Mouse (Mus musculus): ENCODE data around the gene Samt3. TPM values are rescaled to one million over a fixed set of nuclear protein-coding genes. Genes with fewer than 3 reads are reported as not detected.

Gene Samt3
- polyA plus RNA-seq (2015; fragmentation: Nextera tagmentation; extraction: Ambion mirVana): not detected in 2 replicates

- no peak within 1 kb of the TSS for H3K27ac ChIP-seq (ENCODE audit: low read depth, low read length)
- H3K27me3 ChIP-seq (replicated peaks; ENCODE audit: control insufficient read depth, insufficient read depth, low read length): no peaks in the 10 kb centered on the region
- H3K4me2 ChIP-seq (ENCODE audit: low read length): no peak within 1 kb of the TSS
- H3K9me3 ChIP-seq (ENCODE audit: control insufficient read depth, low read length): no peaks in the 10 kb centered on the region
- H3K4me3 ChIP-seq (ENCODE audit: low read length): no peak within 1 kb of the TSS
- no peak within 1 kb of the TSS for H3K9ac ChIP-seq (ENCODE audit: low read depth, low read length)
- H3K36me3 ChIP-seq (ENCODE audit: control insufficient read depth, insufficient read depth, low read length): no peaks in the 10 kb centered on the region
- H3K4me1 ChIP-seq (ENCODE audit: control insufficient read depth, insufficient read depth, low read depth, low read length): no peaks in the 10 kb centered on the region
- no peak for ATAC-seq
Observed at GRCm38 (mm10) chrX:86043899-86044298, at the start of gene Samt3. Gene Samt3 (plus strand): TSS chrX:86044199.

DNA sequence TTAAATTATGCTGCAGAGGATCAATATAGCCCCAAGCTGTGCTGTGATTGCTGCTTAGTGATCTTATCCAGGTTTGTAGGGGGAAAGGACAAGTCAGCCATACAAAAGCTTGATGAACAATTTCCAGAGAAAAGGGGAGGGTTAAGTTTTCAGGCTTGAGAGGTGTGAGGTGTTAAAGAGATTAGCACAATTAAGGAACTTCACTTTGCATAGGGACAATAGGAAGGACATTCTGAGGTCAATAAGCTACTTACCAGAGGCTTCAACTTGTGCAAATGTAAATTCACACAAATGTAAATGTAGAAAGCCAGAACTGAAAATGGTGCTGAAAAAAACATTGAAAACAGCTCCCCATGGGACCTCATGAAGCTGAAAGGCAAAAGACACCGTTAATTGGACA is 27.4 kb upstream of the Samt3 start:
- Histone ChIP-seq H3K9ac (ENCODE audit: low read depth, low read length) (no peak overlapping the region), H3K4me3 (ENCODE audit: low read length) (no peak overlapping the region), H3K4me1 (ENCODE audit: control insufficient read depth, insufficient read depth, low read depth, low read length) (no peaks in the 10 kb centered on the region), H3K27me3 (replicated peaks; ENCODE audit: control insufficient read depth, insufficient read depth, low read length) (no peaks in the 10 kb centered on the region), H3K27ac (ENCODE audit: low read depth, low read length) (no peak overlapping the region), H3K4me2 (ENCODE audit: low read length) (no peak overlapping the region), H3K9me3 (ENCODE audit: control insufficient read depth, low read length) (no peaks in the 10 kb centered on the region), H3K36me3 (ENCODE audit: control insufficient read depth, insufficient read depth, low read length) (no peaks in the 10 kb centered on the region)
- ATAC-seq: no peak
- WGBS: 32% methylated on average over 1 of the region's 1 CpGs

DNA sequence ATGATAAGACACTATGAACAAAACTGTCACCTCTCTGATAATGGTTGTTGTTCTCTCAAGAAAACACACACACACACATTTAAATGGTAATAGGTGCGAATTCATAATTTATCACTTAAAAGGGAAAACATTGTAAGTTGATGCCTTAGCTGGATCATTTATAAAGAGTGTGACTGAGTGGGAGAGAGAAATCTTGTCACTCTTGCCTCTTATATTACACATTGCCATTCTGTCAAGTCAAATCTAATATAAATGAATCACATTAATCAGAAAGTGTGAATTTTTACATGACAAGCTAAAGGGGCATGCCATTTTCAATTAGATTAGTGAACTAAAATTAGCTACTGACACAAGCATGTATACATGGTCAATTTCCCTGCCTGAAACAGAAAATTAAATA is 44.7 kb downstream of the Samt3 start:
- Histone ChIP-seq H3K27me3 (replicated peaks; ENCODE audit: control insufficient read depth, insufficient read depth, low read length) (no peaks in the 10 kb centered on the region), H3K9me3 (ENCODE audit: control insufficient read depth, low read length) (no peaks in the 10 kb centered on the region), H3K27ac (ENCODE audit: low read depth, low read length) (no peak overlapping the region), H3K4me3 (ENCODE audit: low read length) (no peak overlapping the region), H3K4me1 (ENCODE audit: control insufficient read depth, insufficient read depth, low read depth, low read length) (no peaks in the 10 kb centered on the region), H3K36me3 (ENCODE audit: control insufficient read depth, insufficient read depth, low read length) (no peaks in the 10 kb centered on the region), H3K4me2 (ENCODE audit: low read length) (no peak overlapping the region), H3K9ac (ENCODE audit: low read depth, low read length) (no peak overlapping the region)
- ATAC-seq: no peak
- WGBS: 85% methylated on average over 1 of the region's 1 CpGs

Other genes with a start within 250 kb of the Samt3 start
- gene 5430427O19Rik, start 173.8 kb upstream of the Samt3 start, polyA plus RNA-seq (2015; fragmentation: Nextera tagmentation; extraction: Ambion mirVana): 0.06 TPM in 1 of 2 replicates, not detected in the other
- gene Nr0b1, start 147.6 kb downstream of the Samt3 start, polyA plus RNA-seq (2015; fragmentation: Nextera tagmentation; extraction: Ambion mirVana): 1.1 and 1.4 TPM in 2 replicates